Mouse (Mus musculus) liver, embryonic 15.5 days (tissue): ENCODE measurements around the gene Emp3. TPM values are rescaled to one million over a fixed set of nuclear protein-coding genes. Genes with fewer than 3 reads are reported as not detected.

Source experiments
- ATAC-seq: fragments of 200-750 bp; cut with Nextera tagmentation; 2 replicates; pipeline ENCODE4 v1.8.0; 2017; ENCODE audit warnings: moderate number of reproducible peaks, mild to moderate bottlenecking, moderate library complexity; ENCODE audit not compliant: insufficient read depth
- H3K27ac ChIP-seq: fragments of 300-500 bp; sonication (generic); replicated peaks from 2 replicates; pipeline ENCODE4 v1.5.1; 2015; ENCODE audit warnings: mild to moderate bottlenecking, inconsistent platforms
- H3K27me3 ChIP-seq: fragments of 300-500 bp; sonication (generic); 2 replicates; pipeline ENCODE4 v1.6.1; 2015; ENCODE audit warnings: mild to moderate bottlenecking, inconsistent platforms
- H3K36me3 ChIP-seq: fragments of 300-500 bp; sonication (generic); replicated peaks from 2 replicates; pipeline ENCODE4 v1.6.1; 2015; ENCODE audit warnings: moderate library complexity, mild to moderate bottlenecking, inconsistent platforms
- H3K4me1 ChIP-seq: fragments of 300-500 bp; sonication (generic); replicated peaks from 2 replicates; pipeline ENCODE4 v1.6.1; 2015; ENCODE audit warnings: inconsistent platforms
- H3K4me2 ChIP-seq: fragments of 300-500 bp; sonication (generic); 2 replicates; pipeline ENCODE4 v1.6.1; 2015; ENCODE audit warnings: moderate library complexity, mild to moderate bottlenecking, inconsistent platforms
- H3K4me3 ChIP-seq: fragments of 300-500 bp; sonication (generic); replicated peaks from 2 replicates; pipeline ENCODE4 v1.5.1; 2015; ENCODE audit warnings: mild to moderate bottlenecking, inconsistent platforms
- H3K9ac ChIP-seq: fragments of 300-500 bp; sonication (generic); 2 replicates; pipeline ENCODE4 v1.6.1; 2015; ENCODE audit warnings: moderate library complexity, mild to moderate bottlenecking, inconsistent platforms
- H3K9me3 ChIP-seq: fragments of 300-500 bp; sonication (generic); replicated peaks from 2 replicates; pipeline ENCODE4 v1.6.1; 2016; ENCODE audit warnings: inconsistent platforms
- WGBS: fragments of 180-500 bp; shearing (Covaris S2); methylation state at CpG from one replicate; pipeline ENCODE4 v1.1.7; 2015; ENCODE audit warnings: mixed read lengths; ENCODE audit not compliant: insufficient replicate concordance; 5-methylcytosine and 5-hydroxymethylcytosine counted together
- polyA plus RNA-seq: library from polyadenylated mRNA; unstranded; fragments of >200 nt; fragmentation: Nextera tagmentation; extraction: Ambion mirVana; gene quantifications from 2 replicates; pipeline ENCODE4 v1.2.1, GENCODE M21; 2015

Emp3 gene
- polyA plus RNA-seq, 1 experiment from 2014 or later: 59.9 TPM

- ATAC-seq: peak; percentile 62
- Histone ChIP-seq H3K4me2 (peak within 1 kb of the TSS; percentile 72), H3K27ac (peak within 1 kb of the TSS; percentile 87), H3K36me3 (0 out of 2 replicates have a peak, but pooled peaks cover 4% of the 10 kb centered on the region), H3K27me3 (no peaks in the 10 kb centered on the region; the same call in 1 of the 2 replicates), H3K9ac (peak within 1 kb of the TSS; percentile 28), H3K4me3 (peak within 1 kb of the TSS; percentile 60), H3K9me3 (no peaks in the 10 kb centered on the region), H3K4me1 (peaks cover 59% of the 10 kb centered on the region)
- 2% methylated on average over 24 of the region's 24 CpGs for WGBS
Measured at GRCm38 (mm10) chr7:45923762-45924428, 2.7 kb upstream of the Emp3 start, which contains the start of gene Ccdc114. Gene Ccdc114, plus strand, starts transcription at chr7:45924072.

- Histone ChIP-seq H3K4me2 (peak overlapping the region; percentile 72), H3K4me3 (peak overlapping the region; percentile 60), H3K27ac (peak overlapping the region; percentile 87), H3K27me3 (no peaks in the 10 kb centered on the region; the same call in 1 of the 2 replicates), H3K36me3 (peaks cover 7% of the 10 kb centered on the region; the same call in 1 of the 2 replicates), H3K9me3 (no peaks in the 10 kb centered on the region), H3K9ac (peak overlapping the region; percentile 28), H3K4me1 (peaks cover 62% of the 10 kb centered on the region)
- ATAC-seq: peak; percentile 83
- WGBS: under 1% methylated on average over 37 of the region's 37 CpGs
Measured at GRCm38 (mm10) chr7:45922928-45923761, 1.9 kb upstream of the Emp3 start.

- Histone ChIP-seq H3K4me1 (peaks cover 73% of the 10 kb centered on the region), H3K27ac (peak overlapping the region; percentile 87), H3K27me3 (no peaks in the 10 kb centered on the region), H3K4me2 (peak overlapping the region; percentile 73), H3K4me3 (0 out of 2 replicates have a peak overlapping the region, but pooled peaks have one; percentile 60), H3K9me3 (no peaks in the 10 kb centered on the region), H3K36me3 (peaks cover 15% of the 10 kb centered on the region; the same call in 1 of the 2 replicates), H3K9ac (peak overlapping the region; percentile 23; the same call in 1 of the 2 replicates)
- no peak for ATAC-seq
- WGBS: 49% methylated on average over 12 of the region's 12 CpGs
Measured at GRCm38 (mm10) chr7:45921950-45922600, 871 bp upstream of the Emp3 start.

- Histone ChIP-seq H3K9me3 (no peaks in the 10 kb centered on the region), H3K4me1 (peaks cover 86% of the 10 kb centered on the region)
Measured at GRCm38 (mm10) chr7:45920583-45921241, 492 bp downstream of the Emp3 start.

GRCm38 (mm10) chr7:45919761-45920160 lies 1.4 kb downstream of the Emp3 start:
- no peaks in the 10 kb centered on the region for H3K27me3 ChIP-seq
- H3K4me3 ChIP-seq: peak overlapping the region; percentile 58
- H3K4me1 ChIP-seq: peaks cover 85% of the 10 kb centered on the region
- ATAC-seq: no peak
- H3K9ac ChIP-seq: peak overlapping the region; percentile 59; the same call in 1 of the 2 replicates
- 42% methylated on average over 4 of the region's 4 CpGs for WGBS
- H3K27ac ChIP-seq: peak overlapping the region; percentile 87
- no peaks in the 10 kb centered on the region for H3K9me3 ChIP-seq
- H3K4me2 ChIP-seq: peak overlapping the region; percentile 73
- H3K36me3 ChIP-seq: peaks cover 15% of the 10 kb centered on the region; the same call in 1 of the 2 replicates

More at GRCm38 (mm10) chr7:45920583-45921241, 492 bp downstream of the Emp3 start:
- Histone ChIP-seq H3K4me2 (peak overlapping the region; percentile 73), H3K27ac (peak overlapping the region; percentile 87), H3K9ac (peak overlapping the region; percentile 59), H3K36me3 (peaks cover 15% of the 10 kb centered on the region; the same call in 1 of the 2 replicates), H3K4me3 (peak overlapping the region; percentile 58), H3K27me3 (no peaks in the 10 kb centered on the region)
- 12% methylated on average over 9 of the region's 9 CpGs for WGBS
- ATAC-seq: no peak

- WGBS: 76% methylated on average over 14 of the region's 14 CpGs
- no peaks in the 10 kb centered on the region for H3K27me3 ChIP-seq
- H3K4me3 ChIP-seq: 0 out of 2 replicates have a peak overlapping the region, but pooled peaks have one; percentile 58
- no peak for ATAC-seq
- H3K4me2 ChIP-seq: peak overlapping the region; percentile 73
- no peak overlapping the region for H3K9ac ChIP-seq
- H3K4me1 ChIP-seq: peaks cover 79% of the 10 kb centered on the region
- H3K27ac ChIP-seq: no peak overlapping the region
- H3K36me3 ChIP-seq: peaks cover 15% of the 10 kb centered on the region; the same call in 1 of the 2 replicates
- H3K9me3 ChIP-seq: no peaks in the 10 kb centered on the region
Measured at GRCm38 (mm10) chr7:45919083-45919671, 2.0 kb downstream of the Emp3 start.

- Histone ChIP-seq H3K4me1 (peaks cover 67% of the 10 kb centered on the region), H3K9me3 (no peaks in the 10 kb centered on the region), H3K4me2 (no peak overlapping the region), H3K36me3 (peaks cover 25% of the 10 kb centered on the region), H3K27me3 (no peaks in the 10 kb centered on the region), H3K27ac (no peak overlapping the region), H3K9ac (no peak overlapping the region), H3K4me3 (no peak overlapping the region)
- 84% methylated on average over 15 of the region's 15 CpGs for WGBS
- ATAC-seq: no peak
Measured at GRCm38 (mm10) chr7:45917926-45918325, 3.3 kb downstream of the Emp3 start.

GRCm38 (mm10) chr7:45917004-45917704 lies 4.0 kb downstream of the Emp3 start:
- Histone ChIP-seq H3K9me3 (no peaks in the 10 kb centered on the region), H3K4me3 (peak overlapping the region; percentile 45), H3K9ac (no peak overlapping the region), H3K27me3 (no peaks in the 10 kb centered on the region), H3K4me2 (peak overlapping the region; percentile 55), H3K4me1 (peaks cover 59% of the 10 kb centered on the region), H3K36me3 (peaks cover 31% of the 10 kb centered on the region), H3K27ac (peak overlapping the region; percentile 45; the same call in 1 of the 2 replicates)
- 0 out of 2 replicates have a peak, but pooled peaks have one; percentile 1 for ATAC-seq
- WGBS: 37% methylated on average over 13 of the region's 13 CpGs

GRCm38 (mm10) chr7:45916056-45917003 lies 4.9 kb downstream of the Emp3 start:
- Histone ChIP-seq H3K27ac (peak overlapping the region; percentile 45), H3K36me3 (peaks cover 31% of the 10 kb centered on the region), H3K4me1 (peaks cover 51% of the 10 kb centered on the region), H3K9ac (peak overlapping the region; percentile 35), H3K27me3 (no peaks in the 10 kb centered on the region), H3K9me3 (no peaks in the 10 kb centered on the region), H3K4me2 (peak overlapping the region; percentile 55), H3K4me3 (peak overlapping the region; percentile 45)
- peak; percentile 43 for ATAC-seq
- WGBS: 40% methylated on average over 26 of the region's 26 CpGs
